11 mouse cellular contexts compared by ENCODE assay signal in genomic region chr11:108148491-108148890, GRCm38 (mm10).
DNase-seq lines count a peak whose midpoint lies in the region; ATAC-seq and TF ChIP-seq lines count a peak whose summit lies in the region.
"Had no signal": no experiment of that assay in that cellular context is flagged by ENCODE, and none has a peak within 500 bp of the region (broad histone marks: within the 10 kb centered on the region; RNA-seq: fewer than 3 reads in every experiment).

No protein-coding gene starts in this region.

- no peak for TF ChIP-seq CTCF in left cerebral cortex, adult 2 months (IDR thresholded peaks at IDR 0.05)

- no peaks in the 10 kb centered on the region for H3K9me3 ChIP-seq in forebrain, embryonic 12.5 days
- H3K9me3 ChIP-seq in forebrain, embryonic 13.5 days (replicated peaks): no peaks in the 10 kb centered on the region
- H3K9me3 ChIP-seq in embryonic facial prominence, embryonic 12.5 days: no peaks in the 10 kb centered on the region
- no peaks in the 10 kb centered on the region for H3K9me3 ChIP-seq in liver, embryonic 15.5 days (replicated peaks)

- no peak overlapping the region for H3K4me3 ChIP-seq in forebrain, embryonic 12.5 days (replicated peaks)
- H3K4me3 ChIP-seq in forebrain, embryonic 13.5 days: no peak overlapping the region
- no peak overlapping the region for H3K4me3 ChIP-seq in left cerebral cortex, adult 2 months
- H3K4me3 ChIP-seq in embryonic facial prominence, embryonic 12.5 days: no peak overlapping the region
- H3K4me3 ChIP-seq in liver, embryonic 15.5 days (replicated peaks): no peak overlapping the region

- H3K4me2 ChIP-seq in forebrain, embryonic 12.5 days: no peak overlapping the region
- no peak overlapping the region for H3K4me2 ChIP-seq in forebrain, embryonic 13.5 days
- no peak overlapping the region for H3K4me2 ChIP-seq in embryonic facial prominence, embryonic 12.5 days (replicated peaks)
- H3K4me2 ChIP-seq in liver, embryonic 15.5 days: no peak overlapping the region

- 26% methylated on average over 4 of the region's 4 CpGs for WGBS in forebrain, embryonic 12.5 days
- WGBS in forebrain, embryonic 13.5 days: 19% methylated on average over 4 of the region's 4 CpGs
- WGBS in embryonic facial prominence, embryonic 12.5 days: 19% methylated on average over 4 of the region's 4 CpGs
- 11% methylated on average over 4 of the region's 4 CpGs for WGBS in liver, embryonic 15.5 days (ENCODE audit: insufficient replicate concordance)

- DNase-seq in left cerebral cortex, adult 2 months (ENCODE audit: extremely low spot score in 1 of 2, low spot score in 2 of 2): no peak
- no peak for DNase-seq in left cerebral cortex, postnatal 25 days (ENCODE audit: low spot score in 2 of 2)
- no peak for DNase-seq in adrenal gland, adult 8-10 months
- DNase-seq: cerebellum, adult 11 months; thymus, adult 18-20 months had no signal

- intact Hi-C loops in left cerebral cortex, adult 2 months (cut with DNase I): no loop called here
- intact Hi-C loops in left cerebral cortex, postnatal 25 days (cut with DNase I): loop anchor here (5.0 kb wide), 2 partner anchors 39 to 91 kb away; no protein-coding TSS in a partner anchor

- no peak overlapping the region for H3K9ac ChIP-seq in forebrain, embryonic 12.5 days
- H3K9ac ChIP-seq in forebrain, embryonic 13.5 days: no peak overlapping the region
- H3K9ac ChIP-seq in embryonic facial prominence, embryonic 12.5 days: no peak overlapping the region
- no peak overlapping the region for H3K9ac ChIP-seq in liver, embryonic 15.5 days

- H3K4me1 ChIP-seq in forebrain, embryonic 12.5 days: peaks cover 44% of the 10 kb centered on the region
- peaks cover 54% of the 10 kb centered on the region for H3K4me1 ChIP-seq in forebrain, embryonic 13.5 days
- peaks cover 45% of the 10 kb centered on the region for H3K4me1 ChIP-seq in embryonic facial prominence, embryonic 12.5 days
- peaks cover 19% of the 10 kb centered on the region for H3K4me1 ChIP-seq in liver, embryonic 15.5 days (replicated peaks)

- no peaks in the 10 kb centered on the region for H3K36me3 ChIP-seq in forebrain, embryonic 12.5 days (replicated peaks)
- H3K36me3 ChIP-seq in forebrain, embryonic 13.5 days (ENCODE audit: poor library complexity, severe bottlenecking): no peaks in the 10 kb centered on the region
- H3K36me3 ChIP-seq in embryonic facial prominence, embryonic 12.5 days: no peaks in the 10 kb centered on the region
- no peaks in the 10 kb centered on the region for H3K36me3 ChIP-seq in liver, embryonic 15.5 days (replicated peaks)

- peaks cover 3% of the 10 kb centered on the region; the same call in 1 of the 2 replicates for H3K27me3 ChIP-seq in forebrain, embryonic 12.5 days
- H3K27me3 ChIP-seq in forebrain, embryonic 13.5 days: no peaks in the 10 kb centered on the region
- no peaks in the 10 kb centered on the region for H3K27me3 ChIP-seq in embryonic facial prominence, embryonic 12.5 days
- peaks cover 16% of the 10 kb centered on the region for H3K27me3 ChIP-seq in liver, embryonic 15.5 days

- H3K27ac ChIP-seq in forebrain, embryonic 12.5 days: 0 out of 2 replicates have a peak overlapping the region, but pooled peaks have one; percentile 19
- no peak overlapping the region for H3K27ac ChIP-seq in forebrain, embryonic 13.5 days
- peak overlapping the region; percentile 76 for H3K27ac ChIP-seq in left cerebral cortex, adult 2 months
- H3K27ac ChIP-seq in embryonic facial prominence, embryonic 12.5 days: peak overlapping the region; percentile 36; the same call in 1 of the 2 replicates
- H3K27ac ChIP-seq in liver, embryonic 15.5 days (replicated peaks): no peak overlapping the region
- H3K27ac ChIP-seq: kidney, postnatal 0 days had no signal

- ATAC-seq in forebrain, embryonic 12.5 days (ENCODE audit: low FRiP score): no peak
- no peak for ATAC-seq in forebrain, embryonic 13.5 days
- ATAC-seq in embryonic facial prominence, embryonic 12.5 days (ENCODE audit: insufficient number of reproducible peaks, insufficient read depth, low FRiP score, low TSS enrichment): no peak
- ATAC-seq in liver, embryonic 15.5 days (ENCODE audit: insufficient read depth): peak; percentile 28; the same call in 1 of the 2 replicates
- no peak for ATAC-seq in CD4-positive, CD25-positive, alpha-beta regulatory T cell, adult 4 months

Comparison
In these comparisons a context has a peak if more than half of its experiments do, and no peak if none do; other contexts are left out.
1. H3K27ac ChIP-seq: peak in forebrain, embryonic 12.5 days (single experiment), left cerebral cortex, adult 2 months (single experiment) and embryonic facial prominence, embryonic 12.5 days (single experiment); none in forebrain, embryonic 13.5 days (single experiment) and liver, embryonic 15.5 days (single experiment).